Mouse (Mus musculus): ENCODE results near the gene Ctsd.
"Not testable (repeated sequence)": the region's sequence is repeated elsewhere in the genome, so short reads cannot be mapped to it uniquely, and the experiment has no call there.

Ctsd gene

DNA sequence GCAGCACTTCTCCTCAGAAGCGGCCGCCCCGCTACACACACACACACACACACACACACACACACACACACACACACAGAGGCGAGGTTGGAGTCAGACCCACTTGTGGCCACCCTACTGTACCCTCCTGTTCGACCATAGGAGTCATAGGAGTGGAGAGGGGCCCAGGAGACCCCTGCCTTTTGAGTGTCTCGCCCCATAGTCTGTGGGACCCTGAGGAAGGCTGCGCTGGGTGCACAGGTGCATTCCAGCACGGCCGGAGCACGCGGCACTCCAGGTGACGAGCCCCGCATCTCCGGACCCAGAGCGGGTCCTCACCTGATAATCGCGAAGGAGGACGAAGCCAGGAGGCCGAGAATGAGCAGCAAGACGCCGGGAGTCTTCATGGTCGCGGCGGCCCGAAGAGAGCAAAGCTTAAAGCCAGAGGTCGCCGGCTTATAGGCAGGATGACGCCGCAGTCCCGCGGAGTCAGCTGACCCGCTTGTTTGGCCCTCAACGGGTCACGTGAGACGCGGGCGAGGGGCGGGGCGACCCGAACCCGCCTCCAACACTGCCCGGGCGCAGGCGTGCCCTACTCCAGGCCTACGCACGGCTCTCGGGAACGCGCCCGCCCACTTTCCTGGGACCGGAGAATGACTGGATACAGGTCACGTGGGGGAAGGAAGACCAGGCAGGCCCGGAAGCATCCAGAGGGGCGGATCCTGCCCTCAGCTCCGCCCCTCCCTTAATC lies at the start of gene Ctsd:
Gene Ctsd (minus strand): TSS at position 620 of the 730 bp plus-strand sequence.
- peak; percentile 96 to 97 for DNase-seq (ENCODE audit: low spot score in 2 of 2)

GRCm38 (mm10) chr7:142437324-142437723 lies 49.5 kb upstream of the Ctsd start:
- DNase-seq (ENCODE audit: low spot score in 2 of 2) = no peak

DNA sequence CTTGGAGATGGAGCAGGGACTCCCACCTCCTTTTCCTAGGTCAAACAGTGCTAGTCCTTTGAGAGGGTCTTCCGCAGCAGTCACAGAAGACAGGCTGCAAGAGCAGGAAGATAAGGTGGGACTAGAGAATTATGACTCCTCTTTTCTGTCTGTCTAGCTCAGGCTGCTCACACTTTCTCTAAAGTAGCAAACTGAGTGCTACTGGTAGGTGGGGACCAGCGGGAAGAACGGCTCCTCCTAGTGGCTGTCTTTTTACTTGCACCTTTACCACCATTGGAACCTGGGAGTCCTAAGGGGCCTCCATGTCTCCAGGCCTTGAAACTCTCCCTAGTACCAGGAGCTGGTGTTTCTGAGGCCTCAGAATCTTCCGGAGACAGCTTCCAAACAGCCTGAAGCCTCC lies 47.7 kb upstream of the Ctsd start:
- DNase-seq (ENCODE audit: low spot score in 2 of 2) = peak; percentile 52 to 74

DNA sequence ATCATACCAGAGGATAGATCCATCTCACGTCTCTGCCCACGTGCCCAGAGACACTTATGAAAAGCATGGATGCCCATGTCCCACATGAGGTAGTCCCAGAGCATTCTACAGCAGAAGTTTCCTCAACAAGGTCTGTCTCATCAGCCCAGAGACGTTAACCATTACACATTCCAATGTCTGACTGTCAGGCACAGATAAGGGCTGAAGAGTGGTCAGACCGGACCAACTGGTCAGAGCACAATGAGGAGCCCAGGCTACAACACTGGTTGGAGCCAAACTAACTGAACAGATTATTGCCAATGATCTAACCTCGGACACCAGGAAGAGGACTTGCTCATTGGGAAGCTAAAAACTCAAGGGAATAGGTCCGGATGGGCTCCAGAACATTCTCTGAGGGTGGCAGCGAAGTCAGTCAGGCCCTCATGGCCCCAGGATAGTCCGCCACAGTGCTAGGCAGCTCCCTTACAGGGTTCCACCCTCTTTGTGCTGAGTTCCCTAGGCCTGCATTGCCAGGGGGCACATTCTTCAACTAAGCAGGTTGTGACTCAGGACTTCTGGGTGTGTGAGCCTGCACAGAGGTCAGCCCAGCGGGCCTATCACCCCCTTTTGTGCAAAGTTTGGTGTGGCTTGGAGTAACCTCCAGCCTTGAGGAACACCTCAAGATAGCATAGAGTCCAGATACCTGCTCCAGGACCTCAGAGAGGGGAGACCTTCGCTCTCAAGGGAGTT lies 46.5 kb upstream of the Ctsd start, which contains the start of gene Syt8:
Gene Syt8 (plus strand): TSS at position 714 of the 729 bp plus-strand sequence.
- no peak for DNase-seq (ENCODE audit: low spot score in 2 of 2)

- DNase-seq (ENCODE audit: low spot score in 2 of 2) = no peak
These were observed 45.8 kb upstream of the Ctsd start for GRCm38 (mm10) chr7:142433623-142434022.

- no peak for DNase-seq (ENCODE audit: low spot score in 2 of 2)
These were observed 43.3 kb upstream of the Ctsd start for GRCm38 (mm10) chr7:142431106-142431505.

DNA sequence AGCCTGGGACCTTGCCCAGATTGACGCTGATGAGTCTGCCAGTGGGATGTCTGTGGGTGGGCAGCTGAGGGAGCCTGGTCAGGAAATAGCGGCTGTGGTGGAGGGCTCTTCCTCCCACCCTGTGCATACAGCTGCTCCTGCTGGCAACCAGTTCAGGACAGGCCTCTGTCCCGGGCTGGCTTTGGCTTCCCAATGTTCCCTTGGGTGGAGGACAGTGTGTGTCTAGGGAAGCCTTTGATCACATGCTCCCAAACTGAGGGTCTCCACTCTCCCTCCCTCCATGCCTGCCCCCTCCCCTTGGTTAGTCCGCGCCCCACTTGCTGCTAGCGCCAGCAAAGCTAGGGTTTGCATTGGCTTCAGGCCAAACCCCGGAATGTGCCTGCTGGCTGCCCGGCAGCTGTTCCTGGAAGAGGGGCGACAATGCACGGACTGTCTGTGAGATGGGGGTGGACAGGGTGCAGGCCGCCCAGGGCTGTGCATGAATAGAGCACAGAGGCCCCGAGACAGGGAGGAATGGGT lies 42.4 kb upstream of the Ctsd start:
- DNase-seq (ENCODE audit: low spot score in 2 of 2) = peak; percentile 36 to 50

GRCm38 (mm10) chr7:142428213-142428612 lies 40.4 kb upstream of the Ctsd start:
- no peak for DNase-seq (ENCODE audit: low spot score in 2 of 2)

DNA sequence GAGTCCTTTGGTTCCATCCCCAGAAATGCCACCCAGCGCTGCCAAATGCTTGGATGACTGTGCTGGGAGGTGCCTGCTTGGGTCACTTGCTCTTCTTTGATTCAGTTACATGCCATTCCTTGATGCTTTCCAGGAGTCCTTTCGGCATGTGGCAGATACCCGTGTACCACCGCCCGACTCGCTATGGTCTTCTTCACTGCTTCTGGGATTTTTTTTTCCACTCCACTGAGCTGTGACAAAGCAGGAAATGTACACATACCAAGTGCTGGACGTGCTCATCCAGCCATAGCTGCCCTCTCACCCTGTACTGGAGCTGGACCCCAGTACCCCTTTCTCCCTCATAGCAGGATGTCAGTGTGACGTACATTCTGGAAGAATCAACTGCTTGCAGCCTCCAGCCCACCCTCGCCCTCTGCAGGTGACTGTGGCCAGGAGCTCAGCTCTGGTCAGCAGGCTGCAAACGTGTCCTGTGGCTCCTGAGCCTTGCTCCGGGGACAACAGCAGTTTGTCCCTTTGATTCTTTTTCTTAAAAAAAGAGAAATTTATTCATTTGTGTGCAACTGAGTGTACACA lies 37.9 kb upstream of the Ctsd start:
- no peak for DNase-seq (ENCODE audit: low spot score in 2 of 2)

DNA sequence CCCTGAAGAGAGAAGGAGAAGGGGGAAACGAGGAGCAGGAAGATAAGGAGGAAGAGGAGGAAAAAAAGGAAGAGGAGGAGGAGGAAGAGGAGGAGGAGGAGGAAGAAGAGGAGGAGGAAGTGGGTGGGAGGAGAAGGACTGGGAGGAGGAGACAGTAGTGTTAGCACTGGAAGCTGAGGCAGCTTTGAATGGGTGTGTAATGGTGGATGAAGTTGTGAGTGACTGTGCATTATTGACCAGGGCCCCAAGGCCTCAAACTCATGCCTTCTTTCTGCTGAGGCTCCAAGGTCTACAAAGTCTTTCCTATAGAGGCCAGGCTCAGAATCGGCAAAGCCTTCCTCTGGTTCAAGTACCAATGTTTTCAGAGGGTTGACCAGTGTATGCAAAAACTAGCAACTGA lies 34.0 kb upstream of the Ctsd start:
- DNase-seq (ENCODE audit: low spot score in 2 of 2) = no peak

- DNase-seq (ENCODE audit: low spot score in 2 of 2) = no peak
These were observed 32.0 kb upstream of the Ctsd start for GRCm38 (mm10) chr7:142419887-142420286.

DNA sequence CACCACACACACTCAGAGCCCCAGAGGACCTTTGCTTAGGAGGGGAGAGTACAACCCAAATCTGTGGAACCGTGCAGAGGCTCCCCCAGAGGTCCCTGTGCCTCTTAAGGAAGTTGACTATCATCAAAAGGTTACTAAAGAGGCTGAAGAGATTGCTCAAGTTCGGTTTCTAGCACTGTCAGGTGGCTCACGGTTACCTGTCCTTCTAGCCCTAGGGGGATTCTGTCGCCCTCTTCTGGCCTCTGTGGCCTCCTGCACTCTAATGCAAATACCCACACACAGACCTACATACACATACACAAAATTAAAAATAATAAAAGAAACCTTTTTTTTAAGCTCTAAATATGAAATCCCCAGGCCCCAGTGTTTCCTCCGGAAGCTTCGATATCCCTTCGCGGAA lies 30.8 kb upstream of the Ctsd start:
- DNase-seq (ENCODE audit: low spot score in 2 of 2) = no peak

- no peak for DNase-seq (ENCODE audit: low spot score in 2 of 2)
These were observed 30.2 kb upstream of the Ctsd start for GRCm38 (mm10) chr7:142418027-142418426.

DNA sequence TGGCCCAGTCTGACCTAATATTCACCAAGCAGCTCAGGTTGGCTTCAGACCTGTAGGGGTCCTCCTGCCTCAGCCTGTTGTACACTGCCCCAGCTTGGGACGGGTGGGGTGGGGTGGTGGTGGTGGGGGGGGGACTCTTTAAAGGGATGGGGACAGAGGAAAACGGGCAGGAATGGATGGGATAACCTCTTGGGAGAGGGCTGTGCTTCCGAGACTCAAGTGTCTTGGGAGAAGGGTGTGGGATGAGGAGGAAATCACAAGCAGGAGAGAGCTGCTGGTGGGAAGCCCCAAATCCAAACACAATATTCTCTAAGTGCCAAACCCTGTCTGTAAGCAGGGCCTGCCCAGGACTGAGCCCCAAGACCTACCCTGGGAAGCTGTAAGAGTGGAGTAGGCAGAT lies 28.4 kb upstream of the Ctsd start:
- DNase-seq (ENCODE audit: low spot score in 2 of 2) = no peak

DNA sequence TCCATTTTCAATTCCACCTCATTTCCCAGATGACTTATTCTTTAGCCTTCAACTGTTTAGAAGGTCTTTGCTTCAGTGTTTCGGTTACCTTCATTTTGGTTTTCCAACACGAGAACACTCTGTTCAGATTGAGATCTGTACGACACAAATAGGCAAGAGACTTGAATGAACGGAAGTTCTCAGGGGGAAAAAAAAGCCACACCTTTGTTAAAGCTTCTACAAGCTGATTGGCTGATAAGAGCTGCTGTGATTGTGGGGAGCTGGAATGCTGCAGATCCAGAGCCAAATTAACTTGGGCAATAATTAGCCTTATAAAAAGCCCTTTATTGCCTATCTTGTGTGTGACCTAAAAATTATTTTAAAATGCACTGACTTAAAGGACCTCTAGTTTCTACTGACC lies 27.5 kb upstream of the Ctsd start:
- no peak for DNase-seq (ENCODE audit: low spot score in 2 of 2)

DNA sequence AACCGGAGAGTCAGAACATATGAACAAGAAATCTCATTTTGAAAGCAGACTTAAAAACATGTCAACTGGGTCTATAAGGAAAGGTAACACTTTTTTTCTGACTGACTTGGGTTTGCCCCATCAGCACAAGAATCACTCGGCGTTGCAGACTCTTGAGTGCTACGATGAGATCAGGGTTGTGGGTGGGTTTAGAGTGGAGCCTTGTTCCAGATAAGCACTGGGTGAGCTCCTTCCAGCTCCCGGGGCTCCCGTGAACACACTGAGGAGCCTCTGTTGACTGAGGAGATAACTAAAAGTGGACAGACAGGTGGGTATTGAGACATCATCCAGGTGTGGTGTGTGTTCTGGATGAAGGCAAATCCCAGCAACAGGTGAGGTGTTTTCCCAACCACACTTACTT lies 25.4 kb upstream of the Ctsd start:
- DNase-seq (ENCODE audit: low spot score in 2 of 2) = no peak

- no peak for DNase-seq (ENCODE audit: low spot score in 2 of 2)
These were observed 21.8 kb upstream of the Ctsd start for GRCm38 (mm10) chr7:142409603-142410002.

DNA sequence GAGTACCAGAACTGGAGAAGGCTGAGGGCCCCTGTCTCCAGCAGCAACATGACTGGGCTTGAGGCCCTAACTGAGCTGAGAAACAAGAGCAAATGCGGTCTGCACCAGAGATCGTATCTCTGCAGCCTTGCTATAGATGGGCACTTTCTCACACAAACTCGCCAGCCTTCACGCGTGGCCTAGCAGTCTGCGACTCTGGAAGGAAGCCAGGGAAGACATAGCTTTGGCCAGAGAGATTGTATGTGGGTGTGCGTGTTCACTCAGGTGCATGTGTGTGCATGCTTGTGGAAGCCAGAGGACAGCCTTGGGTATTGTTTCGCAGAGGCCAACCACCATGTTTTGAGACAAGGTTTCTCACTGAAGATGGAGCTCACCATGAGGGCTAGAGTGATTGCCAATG lies 20.8 kb upstream of the Ctsd start:
- no peak for DNase-seq (ENCODE audit: low spot score in 2 of 2)

DNA sequence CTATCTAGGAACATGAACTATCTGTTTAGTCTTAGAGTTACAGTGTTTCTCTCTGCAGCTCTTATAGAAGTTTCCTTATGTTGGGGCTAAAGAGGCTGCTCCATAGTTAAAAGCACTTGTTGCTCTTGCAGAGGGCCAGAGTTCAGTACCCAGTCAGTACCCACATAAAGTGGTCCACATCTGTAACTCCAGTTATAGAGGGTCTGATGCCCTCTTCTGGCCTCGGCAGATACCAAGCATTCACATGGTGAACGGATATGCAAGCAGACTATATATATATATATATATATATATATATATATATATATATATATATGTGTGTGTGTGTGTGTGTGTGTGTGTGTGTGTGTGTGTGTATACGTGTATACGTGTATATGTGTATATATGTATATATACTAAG lies 20.1 kb upstream of the Ctsd start:
- DNase-seq (ENCODE audit: low spot score in 2 of 2) = no peak

GRCm38 (mm10) chr7:142405134-142405533 lies 17.3 kb upstream of the Ctsd start:
- not testable (repeated sequence) for DNase-seq (ENCODE audit: low spot score in 2 of 2)

- DNase-seq (ENCODE audit: low spot score in 2 of 2) = no peak
These were observed 15.8 kb upstream of the Ctsd start for GRCm38 (mm10) chr7:142403591-142403990.

DNA sequence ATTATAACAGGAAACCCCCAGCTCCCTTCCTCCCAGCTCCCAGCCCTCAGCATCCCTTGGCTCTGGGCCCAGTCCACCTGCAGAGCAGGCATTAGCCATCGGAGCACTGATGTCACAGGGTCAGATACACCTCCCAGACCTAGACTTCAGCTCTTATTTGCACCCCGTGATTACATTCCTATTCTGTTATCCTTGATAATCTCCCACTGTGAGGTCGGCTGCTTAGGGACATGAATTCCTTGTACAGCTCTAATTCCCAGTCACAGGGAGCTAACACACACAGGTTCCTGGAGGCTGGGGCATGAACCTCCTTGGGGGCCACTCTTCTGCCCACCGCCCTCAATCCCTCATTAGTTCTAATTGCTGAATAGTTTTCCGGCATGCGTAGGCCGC lies 12.9 kb upstream of the Ctsd start:
- DNase-seq (ENCODE audit: low spot score in 2 of 2) = no peak
